Mouse (Mus musculus): ENCODE data around the gene Socs4.

Socs4 gene

DNA sequence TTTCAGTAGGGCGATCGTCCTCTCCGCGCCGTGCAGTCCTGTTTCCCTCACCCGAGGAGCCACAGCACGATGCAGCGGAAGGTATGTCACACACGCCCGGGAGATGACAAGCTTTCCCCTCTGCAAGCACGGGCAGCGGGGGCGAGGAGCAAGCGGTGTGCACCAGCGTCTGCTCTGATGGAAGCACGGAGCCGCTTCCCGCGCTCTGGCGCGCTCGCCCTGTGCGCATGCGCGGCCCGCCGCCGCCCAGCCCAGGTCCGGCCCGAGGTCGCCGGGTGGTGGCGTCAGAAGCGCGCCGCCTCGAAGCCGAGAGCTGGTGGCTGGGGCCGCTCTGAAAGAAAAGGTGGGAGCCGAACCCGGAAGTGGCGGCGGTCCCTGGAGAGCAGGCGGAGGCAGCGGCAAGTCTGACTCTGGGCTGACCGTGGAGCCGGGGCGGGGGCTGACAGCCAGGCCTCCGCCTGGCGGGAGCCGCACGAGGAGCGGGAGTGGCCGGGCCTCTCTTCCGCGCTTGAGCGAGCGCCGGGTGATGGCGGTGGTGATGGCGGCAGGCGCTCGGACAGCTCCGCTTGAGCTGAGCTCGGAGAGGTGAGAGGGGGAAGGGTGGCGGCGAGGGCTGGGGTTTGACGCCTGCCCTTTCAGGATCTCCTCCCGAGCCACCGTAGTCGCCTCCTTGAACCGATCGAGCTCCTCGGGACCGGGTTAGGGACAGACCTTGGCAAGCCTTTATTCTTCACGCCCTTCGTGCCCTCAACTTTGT, at the start of gene Socs4, which contains the start of gene Wdhd1:
Socs4 (plus strand) TSS at position 295 of the 757 bp plus-strand sequence.
Wdhd1 (minus strand) TSS at position 221 of the 757 bp plus-strand sequence.
- peak; percentile 93 for DNase-seq

DNA sequence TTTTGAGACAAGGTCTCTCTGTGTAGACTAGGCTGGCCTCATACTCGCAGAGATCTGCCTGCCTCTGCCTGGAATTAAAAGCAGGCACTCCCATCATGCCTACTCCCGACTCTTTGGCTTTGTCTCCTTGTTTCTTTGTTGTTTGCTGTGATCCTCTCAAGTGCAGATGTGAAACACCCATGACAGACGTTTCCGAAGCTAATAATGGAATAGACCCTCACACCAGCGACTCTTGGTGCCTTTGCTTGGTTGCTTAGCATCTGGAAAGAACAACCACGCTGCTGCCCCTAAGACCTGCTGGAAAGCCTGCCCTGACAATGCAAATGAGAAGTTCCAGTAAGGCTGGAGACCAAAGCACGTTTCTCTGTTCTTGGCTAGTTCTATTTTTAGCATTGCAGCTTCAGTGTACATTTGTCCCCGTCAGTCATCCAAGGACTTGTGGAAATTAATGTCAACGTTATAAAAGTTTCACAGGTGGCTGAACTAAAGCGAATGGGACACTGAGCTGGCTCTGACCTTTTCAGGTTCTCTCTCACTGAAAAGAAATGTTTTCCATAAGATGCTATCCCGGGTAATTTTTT, 46.8 kb upstream of the Socs4 start:
- no peak for DNase-seq

DNA sequence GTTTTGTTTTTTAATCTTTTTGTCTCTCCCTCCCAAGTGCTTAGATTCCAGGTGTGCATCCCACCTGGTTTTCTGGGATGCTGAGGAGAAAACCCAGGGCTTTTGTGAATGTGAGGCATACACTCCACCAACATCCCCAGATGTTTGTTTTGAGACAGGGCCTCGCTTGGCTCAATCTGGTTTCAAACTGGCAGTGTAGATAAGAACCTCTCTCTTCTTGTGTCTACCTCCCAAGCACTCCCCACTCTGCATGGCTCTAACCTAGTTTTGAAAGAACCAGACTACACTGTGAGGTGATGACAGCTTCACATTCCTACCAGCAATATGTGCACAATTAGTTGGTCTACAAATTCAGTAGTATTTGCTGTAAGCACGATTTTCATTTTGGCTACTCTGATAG, 43.1 kb upstream of the Socs4 start:
- DNase-seq, result no peak

DNA sequence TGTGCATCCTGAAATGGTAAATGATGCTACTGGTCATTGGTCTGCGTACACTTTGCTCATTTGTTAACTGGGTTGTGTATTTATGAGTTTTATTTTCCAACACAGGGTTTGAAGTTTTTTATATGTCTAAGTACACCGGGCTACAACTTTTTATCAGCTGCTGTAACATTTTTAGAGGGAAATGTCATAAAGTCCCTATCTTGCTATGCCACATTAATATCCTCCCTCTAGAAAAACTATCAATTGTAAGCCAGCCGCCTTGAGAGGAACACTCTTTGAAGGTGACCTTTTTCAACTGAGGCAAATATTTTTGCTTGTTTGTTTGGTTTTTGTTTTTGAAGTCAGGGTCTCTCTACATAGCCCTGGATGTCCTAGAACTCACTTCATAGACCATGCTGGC, 42.7 kb upstream of the Socs4 start:
- DNase-seq, result no peak

- no peak for DNase-seq
Observed at GRCm38 (mm10) chr14:47234526-47235250, 42.0 kb upstream of the Socs4 start.

DNA sequence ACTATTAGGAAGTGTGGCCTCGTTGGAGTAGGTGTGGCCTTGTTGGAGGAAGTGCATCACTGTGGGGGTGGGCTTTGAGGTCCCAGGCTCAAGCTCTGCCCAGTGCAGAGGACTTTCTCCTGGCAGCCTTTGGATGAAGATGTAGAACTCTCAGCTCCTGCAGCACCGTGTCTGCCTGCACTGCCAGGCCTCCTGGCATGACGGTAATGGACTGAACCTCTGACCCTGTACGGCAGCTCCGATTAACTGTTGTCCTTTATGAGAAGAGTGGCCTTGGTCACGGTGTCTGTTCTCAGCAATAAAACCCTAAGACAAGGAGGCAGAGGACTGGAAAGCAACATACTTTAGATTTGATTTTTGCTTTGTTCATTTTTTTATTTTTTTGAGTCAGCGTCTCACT, 40.2 kb upstream of the Socs4 start:
- DNase-seq, result no peak

DNA sequence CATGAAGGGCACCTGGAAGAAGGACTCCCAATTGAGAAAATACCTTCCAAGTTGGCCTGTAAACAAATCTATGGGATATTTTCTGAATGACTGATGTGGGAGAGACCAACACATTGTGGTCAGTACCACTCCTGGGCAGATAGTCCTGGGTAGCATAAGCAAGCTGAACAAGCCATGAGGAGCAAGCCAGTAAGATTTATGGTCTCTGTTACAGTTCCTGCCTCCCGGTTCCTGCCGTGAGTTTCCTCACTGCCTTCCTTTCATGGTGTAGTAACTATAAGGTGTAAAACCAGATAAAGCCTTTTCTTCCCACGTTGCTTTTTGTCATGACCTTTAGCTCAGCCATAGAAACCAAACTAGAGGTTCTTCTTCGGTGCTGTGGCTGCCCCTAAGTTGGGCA, 39.4 kb upstream of the Socs4 start:
- no peak for DNase-seq

GRCm38 (mm10) chr14:47240600-47240999, 36.1 kb upstream of the Socs4 start:
- DNase-seq, result no peak

DNA sequence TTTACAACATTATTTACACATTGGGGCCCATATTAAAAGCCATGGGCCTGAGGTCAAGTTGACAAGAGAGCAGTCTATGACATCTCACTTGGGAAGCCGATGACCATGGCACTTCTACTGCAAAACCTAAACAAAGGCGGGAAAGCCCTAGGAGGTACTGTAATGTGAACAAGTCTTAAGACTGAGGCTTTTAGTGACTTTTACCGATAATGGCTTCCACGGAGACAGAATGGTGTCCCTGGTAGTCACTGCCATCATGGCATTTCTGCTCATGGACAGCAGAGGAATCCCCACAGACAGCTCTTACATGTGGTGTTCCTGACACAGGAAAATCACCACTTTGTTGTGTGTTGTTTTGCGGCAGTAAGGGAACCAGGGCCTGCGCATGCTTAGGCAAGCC, 35.7 kb upstream of the Socs4 start:
- no peak for DNase-seq

GRCm38 (mm10) chr14:47242753-47243152, 34.0 kb upstream of the Socs4 start:
- DNase-seq, result no peak

- no peak for DNase-seq
Observed at GRCm38 (mm10) chr14:47249839-47250238, 26.9 kb upstream of the Socs4 start.

DNA sequence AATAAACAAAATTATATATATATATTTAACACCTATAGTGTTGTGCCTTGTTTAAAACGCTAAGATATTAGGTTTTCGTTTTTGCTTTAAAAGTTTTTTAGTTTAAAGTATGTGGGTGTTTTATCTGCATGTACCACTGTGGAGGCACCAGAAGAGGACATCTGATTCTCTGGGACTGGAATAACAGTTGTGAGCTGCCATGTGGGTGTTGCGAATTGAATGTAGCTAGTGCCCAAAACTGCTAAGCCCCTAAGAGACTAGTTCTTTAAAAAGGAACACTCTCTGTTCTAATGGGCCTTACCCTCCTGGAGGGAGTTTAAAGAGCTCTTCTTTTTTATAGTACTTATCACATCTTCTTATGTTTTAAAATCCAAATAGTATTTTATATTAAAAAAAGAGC, 11.9 kb upstream of the Socs4 start:
- peak; percentile 64 for DNase-seq

DNA sequence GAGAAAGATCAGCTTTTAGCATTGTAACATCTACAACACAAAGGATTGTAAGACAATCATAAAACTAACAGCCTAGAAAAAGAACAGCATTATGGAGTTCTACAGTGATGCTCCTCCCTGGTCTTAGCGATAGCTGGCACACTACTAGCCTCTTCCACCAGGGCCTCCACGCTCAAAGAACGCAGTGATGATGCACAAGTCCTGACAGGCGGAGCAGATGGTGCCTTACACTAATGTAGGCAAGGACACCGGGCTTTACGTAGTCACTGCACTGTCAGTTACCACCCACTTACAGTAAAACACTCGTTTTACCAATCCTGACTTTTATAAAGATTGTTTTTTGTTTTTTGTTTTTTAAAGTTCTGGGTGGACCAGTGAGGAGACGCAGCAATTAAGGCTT, 10.9 kb upstream of the Socs4 start:
- DNase-seq, result peak; percentile 31

DNA sequence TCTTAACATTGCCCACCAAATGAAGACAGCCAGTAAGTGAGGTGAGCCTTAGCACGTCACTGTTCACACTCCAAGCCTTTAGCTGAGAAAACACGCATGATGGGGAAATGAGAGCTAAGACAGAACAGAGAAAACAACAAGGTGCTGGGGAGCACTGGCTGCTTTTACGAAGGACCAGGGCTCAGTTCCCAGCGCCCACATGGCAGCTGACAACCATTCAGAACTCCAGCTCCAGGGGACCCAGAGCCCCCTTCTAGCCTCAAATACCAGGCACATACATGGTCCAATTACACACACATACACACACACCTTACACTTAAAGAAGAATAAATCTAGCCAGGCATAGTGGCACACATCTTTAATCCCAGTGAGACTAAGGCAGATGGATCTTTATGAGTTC, 7.7 kb upstream of the Socs4 start:
- no peak for DNase-seq

DNA sequence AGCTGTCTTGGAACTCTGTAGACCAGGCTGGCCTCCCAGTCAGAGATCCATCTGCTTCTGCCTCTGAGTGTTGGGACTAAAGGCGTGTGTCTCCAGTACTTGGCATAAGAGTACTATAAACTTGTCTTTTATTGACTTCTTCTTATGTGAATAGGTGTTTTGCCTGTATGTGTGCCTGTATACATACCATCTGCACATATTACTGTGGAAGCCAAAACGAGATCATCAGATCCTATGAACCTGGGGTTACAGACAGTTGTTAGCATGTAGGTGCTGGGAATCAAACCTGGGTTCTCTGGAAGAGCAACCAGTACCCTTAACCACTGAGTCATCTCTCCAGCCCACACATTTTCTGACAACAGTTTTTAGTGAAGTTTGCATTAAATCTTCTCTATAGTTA, 7.0 kb upstream of the Socs4 start:
- no peak for DNase-seq

- DNase-seq, result no peak
Observed at GRCm38 (mm10) chr14:47273751-47274150, 3.0 kb upstream of the Socs4 start.

- no peak for DNase-seq
Observed at GRCm38 (mm10) chr14:47275417-47275816, 1.3 kb upstream of the Socs4 start.

- no peak for DNase-seq
Observed at GRCm38 (mm10) chr14:47276036-47276603, 611 bp upstream of the Socs4 start.

DNA sequence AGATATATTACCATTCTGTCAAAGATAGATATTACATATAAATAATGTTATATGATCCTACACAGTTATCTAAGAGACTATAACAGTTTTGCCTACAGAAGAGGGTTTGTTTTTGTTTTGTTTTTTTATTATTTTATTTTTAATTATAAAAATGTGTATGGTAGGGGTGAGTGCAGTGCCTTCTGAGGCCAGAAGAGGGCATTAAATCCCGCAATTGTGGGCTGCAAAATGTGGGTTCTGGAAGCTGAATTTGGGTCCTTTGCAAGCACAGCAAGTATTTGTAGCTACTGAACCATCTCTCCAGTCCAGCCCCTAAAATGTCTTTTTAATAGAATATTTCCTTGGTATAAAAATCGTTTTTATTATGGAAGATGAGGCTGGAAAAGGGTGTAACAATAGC, 2.3 kb downstream of the Socs4 start:
- DNase-seq, result no peak

DNA sequence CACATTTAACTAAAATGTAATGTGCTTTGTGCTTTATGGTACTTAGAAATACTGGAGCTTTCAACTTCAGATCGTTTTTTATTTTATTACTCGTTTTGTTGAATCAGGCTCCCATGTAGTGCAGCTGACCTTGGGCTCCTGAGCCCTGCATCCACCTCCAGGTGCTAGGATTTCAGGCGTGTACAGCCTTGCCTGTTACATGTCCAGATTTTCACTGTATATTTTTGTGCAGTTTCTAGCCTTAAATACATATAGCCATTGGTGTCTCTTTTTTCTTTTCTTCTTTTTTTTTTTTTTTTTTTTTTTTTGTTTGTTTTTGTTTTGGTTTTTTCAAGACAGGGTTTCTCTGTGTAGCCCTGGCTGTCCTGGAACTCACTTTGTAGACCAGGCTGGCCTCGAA, 4.8 kb downstream of the Socs4 start:
- DNase-seq, result no peak

- DNase-seq, result no peak
Observed at GRCm38 (mm10) chr14:47283568-47283967, 6.8 kb downstream of the Socs4 start.

- DNase-seq, result no peak
Observed at GRCm38 (mm10) chr14:47285271-47285670, 8.5 kb downstream of the Socs4 start.

- DNase-seq, result no peak
Observed at GRCm38 (mm10) chr14:47286215-47286614, 9.5 kb downstream of the Socs4 start.

DNA sequence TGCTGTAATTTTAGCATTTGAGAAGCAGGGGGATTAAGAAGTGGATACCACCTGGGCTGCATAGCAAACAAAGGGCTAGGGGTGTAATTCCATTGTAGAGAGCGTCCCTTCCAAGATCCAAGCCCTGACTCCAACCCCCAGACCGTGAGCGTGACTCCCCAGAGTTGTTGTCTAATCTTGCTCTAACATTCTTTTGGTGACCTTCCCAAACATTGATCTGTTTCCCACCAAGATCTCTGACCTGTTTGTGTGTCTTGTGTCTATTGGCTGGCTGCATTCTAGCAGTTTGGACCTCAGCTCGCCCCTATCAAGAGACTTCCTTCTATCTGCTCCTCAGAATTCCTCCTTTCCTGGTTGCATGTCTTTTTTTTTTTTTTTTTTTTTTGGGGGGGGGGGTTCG, 10.3 kb downstream of the Socs4 start:
- no peak for DNase-seq

Measured in layer of hippocampus, adult 9-11 months (tissue).